Mouse (Mus musculus): ENCODE measurements around the gene Rfx2. TPM values are rescaled to one million over a fixed set of nuclear protein-coding genes. Genes with fewer than 3 reads are reported as not detected.

Gene Rfx2
- polyA plus RNA-seq, 1 experiment from 2014 or later: 3.5 TPM

DNA sequence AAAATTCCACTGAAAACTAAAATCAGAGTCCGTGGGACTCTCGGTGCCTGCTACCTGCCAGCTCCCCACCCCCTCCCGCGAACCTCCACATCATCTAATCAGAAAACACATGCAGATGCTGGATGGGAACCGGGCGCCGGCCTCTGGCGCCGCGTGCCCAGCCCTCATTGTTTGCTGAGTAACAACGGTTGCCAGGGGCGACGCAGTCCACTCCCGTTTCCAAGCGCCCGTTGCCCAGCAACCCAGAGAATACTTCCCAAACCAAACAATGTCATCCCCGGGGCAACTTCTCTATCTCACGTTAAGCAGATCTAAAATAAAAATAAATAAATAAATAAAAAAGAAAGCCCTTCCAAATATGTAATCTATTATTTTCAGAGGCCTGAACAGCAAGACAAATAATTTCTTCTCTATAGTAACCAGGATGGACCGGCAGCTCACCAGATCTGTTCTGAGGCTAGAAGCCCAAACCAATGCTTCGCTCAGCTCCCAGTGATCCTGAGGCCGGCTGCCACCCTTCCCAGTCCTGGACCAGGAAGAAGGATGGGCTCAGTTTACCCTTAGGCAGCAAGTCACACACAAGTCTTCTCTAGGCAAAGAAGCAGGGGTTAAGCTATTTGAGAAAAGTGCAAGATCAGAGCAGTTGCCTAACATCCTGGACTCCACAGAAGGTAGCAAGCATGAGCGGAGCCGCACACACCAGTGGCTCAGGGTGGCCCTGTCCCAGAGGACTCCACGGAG, 16.3 kb downstream of the Rfx2 start:
- H3K36me3 ChIP-seq (ENCODE audit: control insufficient read depth, insufficient read depth, low read length): no peaks in the 10 kb centered on the region
- H3K9me3 ChIP-seq (ENCODE audit: control insufficient read depth, low read length): no peaks in the 10 kb centered on the region
- ATAC-seq (ENCODE audit: low read depth) (peak; percentile 71; the same call in 1 of the 2 replicates), DNase-seq (ENCODE audit: low spot score) (peak; percentile 92)
- no peak overlapping the region; the same call in 1 of the 2 replicates for H3K27ac ChIP-seq (replicated peaks; ENCODE audit: low read depth, low read length)
- no peak overlapping the region for H3K9ac ChIP-seq (ENCODE audit: low read depth, low read length)
- H3K4me2 ChIP-seq (ENCODE audit: low read depth, low read length): no peak overlapping the region
- H3K27me3 ChIP-seq (replicated peaks; ENCODE audit: control insufficient read depth, insufficient read depth, low read length): no peaks in the 10 kb centered on the region
- no peak overlapping the region for H3K4me3 ChIP-seq (ENCODE audit: low read depth, low read length)
- peaks cover 9% of the 10 kb centered on the region; the same call in 1 of the 2 replicates for H3K4me1 ChIP-seq (ENCODE audit: control insufficient read depth, insufficient read depth, low read length)
- 15% methylated on average over 24 of the region's 24 CpGs for WGBS

DNA sequence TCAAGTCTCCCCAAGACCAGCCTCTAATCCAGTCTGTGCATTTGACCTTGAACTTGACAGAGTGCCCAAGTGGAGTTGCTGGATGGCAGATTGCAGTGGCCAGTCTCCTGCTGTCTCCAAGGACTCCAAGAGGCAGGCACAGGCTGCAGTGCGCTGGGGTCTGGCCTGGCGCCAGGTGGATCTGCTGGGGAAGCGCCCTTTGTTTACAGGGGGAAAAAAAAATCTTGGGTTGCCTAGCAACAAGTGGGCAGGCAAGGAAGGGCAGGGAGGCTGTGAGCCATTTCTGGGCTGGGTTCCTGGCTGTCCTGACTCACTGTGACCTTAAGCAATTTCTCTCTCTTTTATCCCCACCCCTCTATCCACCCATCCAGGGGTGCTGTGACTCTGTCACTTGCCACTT, 20.6 kb downstream of the Rfx2 start:
- Histone ChIP-seq H3K27me3 (replicated peaks; ENCODE audit: control insufficient read depth, insufficient read depth, low read length) (no peaks in the 10 kb centered on the region), H3K9me3 (ENCODE audit: control insufficient read depth, low read length) (no peaks in the 10 kb centered on the region), H3K27ac (replicated peaks; ENCODE audit: low read depth, low read length) (no peak overlapping the region), H3K9ac (ENCODE audit: low read depth, low read length) (no peak overlapping the region), H3K4me3 (ENCODE audit: low read depth, low read length) (no peak overlapping the region), H3K36me3 (ENCODE audit: control insufficient read depth, insufficient read depth, low read length) (no peaks in the 10 kb centered on the region), H3K4me1 (ENCODE audit: control insufficient read depth, insufficient read depth, low read length) (peaks cover 9% of the 10 kb centered on the region; the same call in 1 of the 2 replicates), H3K4me2 (ENCODE audit: low read depth, low read length) (no peak overlapping the region)
- WGBS: 14% methylated on average over 1 of the region's 3 CpGs
- ATAC-seq (ENCODE audit: low read depth) (peak; percentile 73), DNase-seq (ENCODE audit: low spot score) (peak; percentile 93)

DNA sequence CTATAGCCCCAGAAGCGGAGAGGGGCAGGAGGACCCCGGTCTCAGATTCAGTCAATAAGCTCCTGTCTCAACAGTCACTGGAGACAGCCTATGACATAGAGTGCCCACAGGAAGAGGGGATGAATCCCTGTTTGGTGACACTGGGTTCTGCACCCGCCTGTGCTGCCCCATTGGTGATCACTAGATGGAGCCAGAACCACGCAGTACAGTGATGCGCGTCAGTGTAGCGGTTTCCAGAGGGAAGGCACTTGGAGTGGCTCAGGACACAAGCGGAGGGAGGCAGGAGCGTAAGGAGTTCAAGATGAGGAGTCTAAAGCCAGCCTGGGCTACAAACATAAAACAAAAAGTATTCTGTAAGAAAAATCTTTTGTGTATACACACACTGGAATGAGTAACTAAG, 22.3 kb downstream of the Rfx2 start:
- H3K9ac ChIP-seq (ENCODE audit: low read depth, low read length): no peak overlapping the region
- peaks cover 9% of the 10 kb centered on the region; the same call in 1 of the 2 replicates for H3K4me1 ChIP-seq (ENCODE audit: control insufficient read depth, insufficient read depth, low read length)
- H3K4me2 ChIP-seq (ENCODE audit: low read depth, low read length): no peak overlapping the region
- 9% methylated on average over 9 of the region's 9 CpGs for WGBS
- DNase-seq (ENCODE audit: low spot score) (peak; percentile 80), ATAC-seq (ENCODE audit: low read depth) (peak; percentile 90)
- no peak overlapping the region for H3K4me3 ChIP-seq (ENCODE audit: low read depth, low read length)
- H3K27me3 ChIP-seq (replicated peaks; ENCODE audit: control insufficient read depth, insufficient read depth, low read length): no peaks in the 10 kb centered on the region
- H3K27ac ChIP-seq (replicated peaks; ENCODE audit: low read depth, low read length): no peak overlapping the region
- no peaks in the 10 kb centered on the region for H3K36me3 ChIP-seq (ENCODE audit: control insufficient read depth, insufficient read depth, low read length)
- H3K9me3 ChIP-seq (ENCODE audit: control insufficient read depth, low read length): no peaks in the 10 kb centered on the region

DNA sequence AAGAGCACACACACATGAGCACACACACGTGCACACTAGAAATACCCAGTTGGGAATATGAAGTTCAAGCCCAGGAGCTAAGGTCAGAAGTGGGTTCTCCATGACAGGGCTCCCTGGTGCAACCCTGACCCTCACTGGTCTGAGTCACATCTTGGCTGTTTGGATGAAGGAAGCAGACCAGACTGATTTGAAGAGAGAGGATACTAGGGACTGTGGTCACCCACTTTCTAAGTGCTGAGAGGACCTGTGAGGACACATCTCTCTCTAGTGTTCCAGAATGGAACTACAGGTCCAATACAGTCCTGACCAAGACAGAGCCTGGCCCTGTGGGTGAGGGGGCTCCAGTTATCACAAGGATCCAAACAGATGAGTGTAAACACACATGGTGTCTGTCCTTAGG, 25.0 kb downstream of the Rfx2 start:
- WGBS: 75% methylated on average over 1 of the region's 1 CpGs

DNA sequence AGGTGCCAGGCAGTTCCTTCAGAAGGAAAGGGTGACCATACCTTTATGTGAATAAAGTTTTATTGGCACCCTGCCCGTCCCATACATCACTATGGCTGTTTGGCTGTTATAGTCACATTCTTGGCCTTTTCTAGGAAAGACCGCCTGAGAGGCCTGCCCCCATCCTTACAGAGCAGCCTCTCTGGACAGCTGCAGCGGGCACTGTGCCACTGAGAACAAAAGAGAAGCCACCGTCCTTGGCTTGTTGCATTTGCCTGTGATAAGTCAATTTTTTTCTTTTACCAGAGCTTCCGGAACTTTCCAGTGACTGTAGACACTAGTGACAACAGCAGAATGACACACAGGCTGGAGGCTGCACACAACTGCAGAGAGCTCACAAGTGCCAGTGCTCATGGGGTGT, 25.9 kb downstream of the Rfx2 start:
- Histone ChIP-seq H3K27ac (replicated peaks; ENCODE audit: low read depth, low read length) (no peak overlapping the region), H3K9me3 (ENCODE audit: control insufficient read depth, low read length) (no peaks in the 10 kb centered on the region), H3K27me3 (replicated peaks; ENCODE audit: control insufficient read depth, insufficient read depth, low read length) (no peaks in the 10 kb centered on the region), H3K9ac (ENCODE audit: low read depth, low read length) (no peak overlapping the region), H3K4me1 (ENCODE audit: control insufficient read depth, insufficient read depth, low read length) (peaks cover 2% of the 10 kb centered on the region; the same call in 1 of the 2 replicates), H3K36me3 (ENCODE audit: control insufficient read depth, insufficient read depth, low read length) (no peaks in the 10 kb centered on the region), H3K4me3 (ENCODE audit: low read depth, low read length) (no peak overlapping the region), H3K4me2 (ENCODE audit: low read depth, low read length) (no peak overlapping the region)
- DNase-seq (ENCODE audit: low spot score) (no peak), ATAC-seq (ENCODE audit: low read depth) (no peak)
- WGBS: 71% methylated on average over 5 of the region's 5 CpGs

More for the DNA sequence above, 25.0 kb downstream of the Rfx2 start:
- no peaks in the 10 kb centered on the region for H3K36me3 ChIP-seq (ENCODE audit: control insufficient read depth, insufficient read depth, low read length)
- no peak overlapping the region for H3K4me3 ChIP-seq (ENCODE audit: low read depth, low read length)
- no peaks in the 10 kb centered on the region for H3K9me3 ChIP-seq (ENCODE audit: control insufficient read depth, low read length)
- no peak overlapping the region for H3K27ac ChIP-seq (replicated peaks; ENCODE audit: low read depth, low read length)
- H3K27me3 ChIP-seq (replicated peaks; ENCODE audit: control insufficient read depth, insufficient read depth, low read length): no peaks in the 10 kb centered on the region
- no peak overlapping the region for H3K9ac ChIP-seq (ENCODE audit: low read depth, low read length)
- peaks cover 9% of the 10 kb centered on the region; the same call in 1 of the 2 replicates for H3K4me1 ChIP-seq (ENCODE audit: control insufficient read depth, insufficient read depth, low read length)
- ATAC-seq (ENCODE audit: low read depth) (no peak), DNase-seq (ENCODE audit: low spot score) (no peak)
- H3K4me2 ChIP-seq (ENCODE audit: low read depth, low read length): no peak overlapping the region

DNA sequence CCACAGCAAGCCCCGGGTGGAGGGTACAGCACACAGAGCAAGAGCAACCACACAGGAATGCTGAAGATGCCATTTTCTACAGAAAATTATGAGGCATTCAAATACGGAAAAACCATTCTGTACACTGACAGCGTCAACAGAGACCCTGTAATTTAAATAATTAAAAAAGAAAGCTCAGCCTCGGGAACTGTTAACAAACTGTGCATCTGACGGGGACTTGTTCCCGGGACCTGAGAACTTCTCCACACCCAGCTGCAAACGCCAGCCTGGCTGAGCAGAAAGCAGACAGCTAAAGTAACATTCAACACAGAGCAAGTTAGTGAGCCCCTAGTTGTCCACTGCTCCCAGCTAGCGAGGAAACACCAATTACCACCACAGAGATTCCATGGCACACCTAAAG, 28.7 kb downstream of the Rfx2 start:
- no peaks in the 10 kb centered on the region for H3K36me3 ChIP-seq (ENCODE audit: control insufficient read depth, insufficient read depth, low read length)
- no peak overlapping the region for H3K9ac ChIP-seq (ENCODE audit: low read depth, low read length)
- H3K27ac ChIP-seq (replicated peaks; ENCODE audit: low read depth, low read length): no peak overlapping the region
- ATAC-seq (ENCODE audit: low read depth) (no peak), DNase-seq (ENCODE audit: low spot score) (no peak)
- H3K4me2 ChIP-seq (ENCODE audit: low read depth, low read length): no peak overlapping the region
- no peaks in the 10 kb centered on the region for H3K27me3 ChIP-seq (replicated peaks; ENCODE audit: control insufficient read depth, insufficient read depth, low read length)
- H3K4me1 ChIP-seq (ENCODE audit: control insufficient read depth, insufficient read depth, low read length): no peaks in the 10 kb centered on the region
- WGBS: 62% methylated on average over 8 of the region's 8 CpGs
- no peaks in the 10 kb centered on the region for H3K9me3 ChIP-seq (ENCODE audit: control insufficient read depth, low read length)
- no peak overlapping the region for H3K4me3 ChIP-seq (ENCODE audit: low read depth, low read length)

DNA sequence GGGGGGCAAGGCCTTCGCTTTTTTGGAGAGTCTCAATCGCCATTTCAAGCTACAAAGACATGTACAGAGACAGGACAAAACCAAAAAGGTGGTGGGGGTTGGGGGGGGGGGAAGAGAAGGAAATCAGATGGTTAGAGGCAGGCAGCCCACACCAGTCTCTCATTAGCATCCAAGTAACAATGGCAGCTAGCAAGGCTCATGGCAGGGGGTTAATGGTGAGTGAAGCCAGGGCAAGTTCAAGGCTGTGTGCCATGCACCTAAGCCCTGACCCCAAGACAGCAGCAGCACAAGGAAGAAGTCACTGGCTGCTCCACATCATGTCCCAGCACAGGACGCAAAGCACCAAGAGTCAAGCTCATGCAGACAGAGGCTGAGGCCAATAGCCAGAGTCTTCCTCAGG, 31.5 kb downstream of the Rfx2 start:
- Histone ChIP-seq H3K27ac (replicated peaks; ENCODE audit: low read depth, low read length) (no peak overlapping the region), H3K9ac (ENCODE audit: low read depth, low read length) (no peak overlapping the region), H3K4me2 (ENCODE audit: low read depth, low read length) (no peak overlapping the region), H3K27me3 (replicated peaks; ENCODE audit: control insufficient read depth, insufficient read depth, low read length) (no peaks in the 10 kb centered on the region), H3K4me1 (ENCODE audit: control insufficient read depth, insufficient read depth, low read length) (no peaks in the 10 kb centered on the region), H3K36me3 (ENCODE audit: control insufficient read depth, insufficient read depth, low read length) (no peaks in the 10 kb centered on the region), H3K4me3 (ENCODE audit: low read depth, low read length) (no peak overlapping the region), H3K9me3 (ENCODE audit: control insufficient read depth, low read length) (no peaks in the 10 kb centered on the region)
- ATAC-seq (ENCODE audit: low read depth) (no peak), DNase-seq (ENCODE audit: low spot score) (no peak)
- 75% methylated on average over 3 of the region's 3 CpGs for WGBS

DNA sequence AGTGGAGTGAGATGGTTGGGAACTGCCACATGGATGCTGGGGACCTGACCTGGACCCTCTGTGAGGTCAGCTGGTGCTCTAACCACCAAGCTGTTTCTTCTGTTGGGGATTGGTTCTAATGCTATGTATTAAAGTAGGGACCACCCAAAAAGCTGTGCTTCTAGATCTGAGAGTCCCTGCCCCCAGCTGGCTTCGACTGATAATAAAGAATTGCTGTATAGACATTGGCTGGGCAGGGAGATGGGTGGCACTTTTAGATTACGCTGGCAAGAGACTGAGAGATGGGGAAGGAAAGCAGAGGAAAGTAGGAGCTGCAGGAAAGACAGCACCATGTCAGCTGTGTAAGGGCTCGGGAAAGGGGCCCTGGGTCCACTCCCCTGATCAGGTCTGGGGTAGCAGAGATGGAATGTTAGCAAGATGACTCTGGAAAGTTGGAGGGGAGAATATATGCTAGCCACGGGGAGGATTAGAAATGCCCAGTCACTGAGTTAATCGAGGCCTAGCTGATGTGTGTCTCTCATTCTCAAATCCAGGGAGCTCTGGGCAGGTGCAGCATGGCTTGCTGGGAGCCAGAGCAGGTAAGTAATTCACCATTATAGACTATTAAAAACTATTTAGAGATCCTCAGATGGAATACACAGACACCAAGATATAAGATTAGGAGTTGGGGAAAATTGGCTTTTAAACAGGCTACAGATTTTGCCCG, 37.0 kb downstream of the Rfx2 start:
- no peak overlapping the region for H3K4me3 ChIP-seq (ENCODE audit: low read depth, low read length)
- H3K9me3 ChIP-seq (ENCODE audit: control insufficient read depth, low read length): no peaks in the 10 kb centered on the region
- no peaks in the 10 kb centered on the region for H3K4me1 ChIP-seq (ENCODE audit: control insufficient read depth, insufficient read depth, low read length)
- DNase-seq (ENCODE audit: low spot score): no peak
- H3K27me3 ChIP-seq (replicated peaks; ENCODE audit: control insufficient read depth, insufficient read depth, low read length): no peaks in the 10 kb centered on the region
- WGBS: 65% methylated on average over 6 of the region's 6 CpGs
- no peak overlapping the region for H3K9ac ChIP-seq (ENCODE audit: low read depth, low read length)
- H3K27ac ChIP-seq (replicated peaks; ENCODE audit: low read depth, low read length): no peak overlapping the region
- no peak overlapping the region for H3K4me2 ChIP-seq (ENCODE audit: low read depth, low read length)
- no peak for ATAC-seq (ENCODE audit: low read depth)
- no peaks in the 10 kb centered on the region for H3K36me3 ChIP-seq (ENCODE audit: control insufficient read depth, insufficient read depth, low read length)

Data from embryonic facial prominence, embryonic 14.5 days (tissue).